Comparison of ENCODE assay signal across 8 mouse cellular contexts in genomic region chr1:39902704-39903151, GRCm38 (mm10). TPM values are rescaled to one million over a fixed set of nuclear protein-coding genes. Genes with fewer than 3 reads are reported as not detected.
A peak's percentile ranks its signal among the peaks of the same experiment; 100 is the strongest.
DNase-seq lines count a peak whose midpoint lies in the region; ATAC-seq and TF ChIP-seq lines count a peak whose summit lies in the region.

No protein-coding gene starts in this region.

- H3K9me3 ChIP-seq in forebrain, embryonic 11.5 days (ENCODE audit: control insufficient read depth, low read length): no peaks in the 10 kb centered on the region
- no peaks in the 10 kb centered on the region for H3K9me3 ChIP-seq in limb, embryonic 15.5 days

- no peaks in the 10 kb centered on the region for H3K27me3 ChIP-seq in liver, adult 2 months (ENCODE audit: control insufficient read depth, insufficient read depth, low read length)
- no peaks in the 10 kb centered on the region for H3K27me3 ChIP-seq in forebrain, embryonic 11.5 days (ENCODE audit: control insufficient read depth, insufficient read depth, low read length)
- no peaks in the 10 kb centered on the region for H3K27me3 ChIP-seq in limb, embryonic 15.5 days
- H3K27me3 ChIP-seq in myocyte (ENCODE audit: control insufficient read depth, insufficient read depth, insufficient read length): no peaks in the 10 kb centered on the region

- intact Hi-C loops in heart, postnatal 14 days (cut with DNase I): loop anchor here (2.0 to 5.0 kb wide), 3 partner anchors 20 to 215 kb away; no protein-coding TSS in a partner anchor

- peaks cover 12% of the 10 kb centered on the region for H3K79me2 ChIP-seq in liver, adult 2 months (ENCODE audit: control insufficient read depth, insufficient read depth, low read length)
- H3K79me2 ChIP-seq in myocyte (ENCODE audit: control insufficient read depth, insufficient read depth): peaks cover 74% of the 10 kb centered on the region

- TF ChIP-seq CTCF in liver, adult 2 months (IDR thresholded peaks at IDR 0.05; ENCODE audit: low read depth, low read length): no peak

- no peak for TF ChIP-seq POLR2A in liver, adult 2 months (IDR thresholded peaks at IDR 0.05; ENCODE audit: extremely low read depth, insufficient read depth, low read length)
- no peak for TF ChIP-seq POLR2A in myocyte (IDR thresholded peaks at IDR 0.05; ENCODE audit: insufficient read length, low read depth)

- WGBS in liver, adult 2 months: 11% methylated on average over 3 of the region's 3 CpGs
- WGBS in forebrain, embryonic 11.5 days: under 1% methylated on average over 3 of the region's 3 CpGs
- WGBS in limb, embryonic 15.5 days: 3% methylated on average over 3 of the region's 3 CpGs

- no peaks in the 10 kb centered on the region for H3K36me3 ChIP-seq in liver, adult 2 months (ENCODE audit: control insufficient read depth, insufficient read depth, low read length)
- no peaks in the 10 kb centered on the region for H3K36me3 ChIP-seq in forebrain, embryonic 11.5 days (ENCODE audit: control insufficient read depth, insufficient read depth, low read length)
- 0 out of 2 replicates have a peak, but pooled peaks cover 6% of the 10 kb centered on the region for H3K36me3 ChIP-seq in limb, embryonic 15.5 days
- H3K36me3 ChIP-seq in myocyte (ENCODE audit: control insufficient read depth, insufficient read depth): peaks cover 18% of the 10 kb centered on the region

- ATAC-seq in forebrain, embryonic 11.5 days (replicated peaks; ENCODE audit: low FRiP score): peak; percentile 35; the same call in 1 of the 2 replicates
- no peak for ATAC-seq in limb, embryonic 15.5 days (ENCODE audit: insufficient number of reproducible peaks, low FRiP score, low TSS enrichment, low read depth)
- no peak for ATAC-seq in monocyte, adult 5-6 weeks (replicated peaks; ENCODE audit: insufficient number of reproducible peaks, low FRiP score, low TSS enrichment, poor library complexity, severe bottlenecking)

- DNase-seq in liver, adult 2 months (ENCODE audit: extremely low read depth, low read depth, low spot score): peak; percentile 99
- no peak for DNase-seq in liver
- DNase-seq in brain, adult 2 months (ENCODE audit: low read depth, low spot score): peak; percentile 76
- DNase-seq in forebrain, embryonic 11.5 days (ENCODE audit: low spot score): peak; percentile 68
- DNase-seq in heart, postnatal 14 days: peak; percentile 56 to 59

- H3K4me2 ChIP-seq in forebrain, embryonic 11.5 days (ENCODE audit: low read depth, low read length, severe bottlenecking): peak overlapping the region; percentile 79
- H3K4me2 ChIP-seq in limb, embryonic 15.5 days: peak overlapping the region; percentile 55
- peak overlapping the region; percentile 96 for H3K4me2 ChIP-seq in myocyte (ENCODE audit: low read depth)

- H3K4me1 ChIP-seq in liver, adult 2 months (ENCODE audit: control insufficient read depth, insufficient read depth, low read length): peaks cover 16% of the 10 kb centered on the region
- H3K4me1 ChIP-seq in forebrain, embryonic 11.5 days (replicated peaks; ENCODE audit: control insufficient read depth, insufficient read depth, low read length): peaks cover 20% of the 10 kb centered on the region
- H3K4me1 ChIP-seq in limb, embryonic 15.5 days: peaks cover 43% of the 10 kb centered on the region

- peak overlapping the region; percentile 47 for H3ac ChIP-seq in myocyte (ENCODE audit: control insufficient read depth, insufficient read length)

- H3K4me3 ChIP-seq in liver, adult 2 months (ENCODE audit: insufficient read depth, low read depth, low read length): no peak overlapping the region
- H3K4me3 ChIP-seq in forebrain, embryonic 11.5 days (ENCODE audit: low read depth, low read length): peak overlapping the region; percentile 71
- peak overlapping the region; percentile 98 for H3K4me3 ChIP-seq in limb, embryonic 15.5 days
- H3K4me3 ChIP-seq in myocyte: peak overlapping the region; percentile 83

- 0 out of 2 replicates have a peak overlapping the region, but pooled peaks have one; percentile 48 for H3K27ac ChIP-seq in liver, adult 2 months (replicated peaks; ENCODE audit: insufficient read depth, low read depth, low read length)
- H3K27ac ChIP-seq in forebrain, embryonic 11.5 days (ENCODE audit: low read depth, low read length): peak overlapping the region; percentile 96; the same call in 1 of the 2 replicates
- H3K27ac ChIP-seq in limb, embryonic 15.5 days: peak overlapping the region; percentile 97

- H3K9ac ChIP-seq in liver, adult 2 months (ENCODE audit: low read depth, low read length): peak overlapping the region; percentile 46; the same call in 1 of the 2 replicates
- H3K9ac ChIP-seq in forebrain, embryonic 11.5 days (ENCODE audit: low read length): peak overlapping the region; percentile 100
- peak overlapping the region; percentile 97 for H3K9ac ChIP-seq in limb, embryonic 15.5 days

TF ChIP-seq in myocyte, 11 proteins besides CTCF, POLR2A, EP300 and RAD21:
- no peak for TF ChIP-seq SRF (IDR thresholded peaks at IDR 0.05; ENCODE audit: control insufficient read depth, insufficient read length, low read depth)

RNA-seq across cellular contexts. Expression of gene Map4k4, which starts 2.0 kb away (rescaled TPM):
- total RNA-seq in liver, adult 2 months (2014; rRNA removed): 10.7 and 12.4 TPM in 2 replicates
- 6.3 and 7.2 TPM in 2 replicates for polyA plus RNA-seq in liver, adult 2 months (2012; rRNA removed)
- 52.4 and 58.2 TPM in 2 replicates for polyA plus RNA-seq in forebrain, embryonic 11.5 days (2014; fragmentation: Nextera tagmentation; extraction: Ambion mirVana)
- total RNA-seq in heart, postnatal 14 days (2021): 100 to 1,000 TPM; 175 to 185 TPM
- polyA plus RNA-seq in limb, embryonic 15.5 days (2015; fragmentation: Nextera tagmentation; extraction: Ambion mirVana): 29.5 and 32.7 TPM in 2 replicates
- 147 TPM for polyA plus RNA-seq in myocyte (2012; fragmentation: generic; extraction: Trizol)
- 327 to 401 TPM (median 363 TPM) in 3 replicates for total RNA-seq in monocyte, adult 5-6 weeks (2017)

Comparison
In these comparisons a context has a peak if more than half of its experiments do, and no peak if none do; other contexts are left out.
1. H3K9ac ChIP-seq: peak in every context shown above with its lines; median percentile 100 in forebrain, embryonic 11.5 days; 97 in limb, embryonic 15.5 days; 46 in liver, adult 2 months.